ENCODE assay signal across 16 mouse cellular contexts in genomic region chr19:29205267-29205666, GRCm38 (mm10).
"Had no signal": no experiment of that assay in that cellular context is flagged by ENCODE, and none has a peak within 500 bp of the region (broad histone marks: within the 10 kb centered on the region; RNA-seq: fewer than 3 reads in every experiment).

No protein-coding gene starts in this region.

- H3K36me3 ChIP-seq: lung, embryonic 15.5 days; midbrain, embryonic 13.5 days; midbrain, embryonic 15.5 days; neural tube, embryonic 12.5 days; stomach, embryonic 15.5 days had no signal

- H3K27me3 ChIP-seq: lung, embryonic 15.5 days; megakaryocyte, embryonic 14.5 days; midbrain, embryonic 13.5 days; midbrain, embryonic 15.5 days; neural tube, embryonic 12.5 days; stomach, embryonic 15.5 days had no signal

- H3K4me2 ChIP-seq: lung, embryonic 15.5 days; midbrain, embryonic 11.5 days; midbrain, embryonic 13.5 days; midbrain, embryonic 15.5 days; neural tube, embryonic 12.5 days; stomach, embryonic 15.5 days had no signal

- H3K4me3 ChIP-seq: lung, embryonic 15.5 days; megakaryocyte, embryonic 14.5 days; midbrain, embryonic 13.5 days; midbrain, embryonic 15.5 days; neural tube, embryonic 12.5 days; stomach, embryonic 15.5 days had no signal

- ATAC-seq: lung, postnatal 0 days; midbrain, embryonic 13.5 days; midbrain, embryonic 15.5 days had no signal

- H3K4me1 ChIP-seq: lung, embryonic 15.5 days; midbrain, embryonic 13.5 days; midbrain, embryonic 15.5 days; neural tube, embryonic 12.5 days; stomach, embryonic 15.5 days had no signal

- H3K27ac ChIP-seq: lung, embryonic 15.5 days; macrophage; midbrain, embryonic 13.5 days; midbrain, embryonic 15.5 days; neural tube, embryonic 12.5 days; stomach, embryonic 15.5 days; stomach, postnatal 0 days had no signal

- H3K9ac ChIP-seq: lung, embryonic 15.5 days; midbrain, embryonic 13.5 days; midbrain, embryonic 15.5 days; neural tube, embryonic 12.5 days; stomach, embryonic 15.5 days had no signal

- DNase-seq: lung, adult 2 months; lung, postnatal 14 days; right cerebral cortex, postnatal 14 days; thymus, adult 2 months; thymus, postnatal 25 days; thymus, postnatal 4 days had no signal

- H3K9me3 ChIP-seq: lung, embryonic 15.5 days; midbrain, embryonic 15.5 days; neural tube, embryonic 12.5 days; stomach, embryonic 15.5 days had no signal
